Mouse (Mus musculus): Measurements from ENCODE around the gene Olfr43.

The Olfr43 gene

DNA sequence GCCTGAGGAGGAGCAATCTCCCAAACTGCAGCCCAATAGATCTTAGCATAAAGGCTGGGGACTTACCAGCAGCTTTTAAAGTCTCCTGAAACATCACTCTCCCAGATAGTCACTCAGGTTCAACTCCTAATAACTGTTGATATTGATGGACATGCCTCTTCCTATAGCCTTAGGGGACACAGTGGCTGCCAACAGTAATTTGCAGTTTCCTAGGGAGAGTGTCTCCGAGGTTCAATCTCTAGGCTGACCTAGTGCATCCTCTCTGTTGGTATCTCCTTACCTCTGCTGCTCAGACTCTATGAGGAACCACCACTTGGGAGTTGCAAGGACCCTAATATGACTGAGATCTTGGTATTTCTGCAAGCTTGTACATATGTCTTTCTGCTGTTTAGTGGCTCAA, at the start of gene Olfr43:
Gene Olfr43 (minus strand): TSS at position 101 of the 400 bp plus-strand sequence.
- DNase-seq, result no peak

- DNase-seq, result no peak
Observed at GRCm38 (mm10) chr11:74259508-74259907, 48.3 kb upstream of the Olfr43 start, which contains the start of gene Olfr406. Olfr406 (plus strand) TSS chr11:74259808.

GRCm38 (mm10) chr11:74241201-74241600, 30.0 kb upstream of the Olfr43 start:
- no peak for DNase-seq

DNA sequence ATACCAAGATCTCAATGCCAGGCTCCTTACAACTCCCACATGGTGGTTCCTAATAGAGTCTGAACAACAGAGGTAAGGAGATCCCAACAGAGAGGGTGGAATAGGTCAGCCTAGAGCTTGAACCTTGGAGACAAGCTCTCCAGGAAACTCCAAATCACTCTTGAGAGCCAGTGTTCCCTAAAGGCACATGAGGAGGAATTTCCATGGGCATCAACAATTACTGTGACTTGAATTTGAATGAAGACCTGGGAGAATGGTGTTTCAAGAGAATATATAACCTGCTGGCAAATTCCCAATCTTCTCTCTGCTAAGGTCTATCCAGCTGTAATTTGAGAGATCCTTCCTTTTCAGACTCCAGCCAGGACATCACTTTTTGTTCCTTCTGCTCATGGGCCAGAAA, 25.2 kb downstream of the Olfr43 start, which contains the start of gene Olfr403:
Gene Olfr403 (plus strand): TSS at position 301 of the 400 bp plus-strand sequence.
- no peak for DNase-seq

DNA sequence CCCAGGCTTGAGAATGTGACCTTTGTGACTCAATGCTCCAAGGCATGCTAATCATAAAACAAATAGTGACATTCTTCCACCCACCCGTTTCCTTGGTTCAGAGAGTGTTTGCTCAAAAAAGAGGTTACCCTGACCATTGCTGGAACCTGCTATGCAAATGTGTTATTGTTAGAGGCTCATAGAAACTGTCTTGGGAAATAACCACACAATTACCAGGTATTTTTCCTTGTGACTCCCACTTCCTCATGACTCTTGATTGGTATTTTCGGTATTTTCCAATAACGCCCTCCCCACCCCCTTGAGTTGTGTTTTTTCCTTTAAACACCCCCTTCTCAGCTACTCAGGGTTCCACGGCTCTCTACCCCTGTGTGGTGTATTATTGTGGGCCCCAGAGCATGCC, 27.4 kb downstream of the Olfr43 start:
- DNase-seq, result no peak

- no peak for DNase-seq
Observed at GRCm38 (mm10) chr11:74183168-74183567, 28.0 kb downstream of the Olfr43 start.

DNA sequence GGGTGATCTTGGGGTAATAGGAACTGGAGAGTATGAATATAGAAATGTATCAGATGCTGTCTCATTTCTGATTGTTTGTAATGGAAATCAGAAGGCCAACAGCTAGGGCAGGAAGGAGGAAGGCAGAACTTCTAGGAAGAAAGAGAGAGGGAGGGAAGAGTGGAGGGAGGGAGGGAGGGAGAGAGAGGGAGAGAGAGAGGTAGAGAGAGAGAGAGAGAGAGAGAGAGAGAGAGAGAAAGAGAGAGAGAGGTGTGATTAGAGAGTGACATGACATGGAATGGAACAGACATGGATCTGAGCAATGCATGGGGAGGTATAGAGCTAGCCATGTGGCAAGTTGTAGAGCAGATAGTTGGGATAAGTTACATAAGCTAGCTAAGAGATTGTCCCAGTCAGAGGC, 42.4 kb downstream of the Olfr43 start:
- no peak for DNase-seq

Measured in cerebellum, adult 18-20 months (tissue).